In genomic region chr4:133584059-133584951, GRCm38 (mm10) we compare ENCODE assay signal across 8 mouse cellular contexts. TPM values are rescaled to one million over a fixed set of nuclear protein-coding genes. Genes with fewer than 3 reads are reported as not detected.
DNase-seq lines count a peak whose midpoint lies in the region; ATAC-seq and TF ChIP-seq lines count a peak whose summit lies in the region.

TSS of gene Gpn2 (plus strand) at chr4:133584362.

- peak within 1 kb of the TSS; percentile 73 for H3K4me3 ChIP-seq in cortical plate, adult 2 months (ENCODE audit: insufficient read depth, low read length)

- no peaks in the 10 kb centered on the region for H3K4me1 ChIP-seq in cortical plate, adult 2 months (ENCODE audit: control insufficient read depth, insufficient read depth, low read length)

- no peak for TF ChIP-seq CTCF in cortical plate, adult 2 months (IDR thresholded peaks at IDR 0.05; ENCODE audit: extremely low read depth, insufficient read depth, low read length)

- peak; percentile 85 for DNase-seq in adipocyte (ENCODE audit: low spot score)
- DNase-seq in gastrocnemius, adult 8-10 months (ENCODE audit: low spot score in 2 of 2): peak; percentile 49 to 56
- DNase-seq in induced T-regulatory cell, adult 2 months (ENCODE audit: low read depth): peak; percentile 96
- DNase-seq in left cerebral cortex, adult 8-10 months (ENCODE audit: low spot score in 2 of 2): peak; percentile 58 to 77
- DNase-seq in right cerebral cortex, adult 2 months (ENCODE audit: low spot score in 2 of 2): peak; percentile 86 to 87
- peak; percentile 71 for DNase-seq in urinary bladder, postnatal 25 days (ENCODE audit: low spot score)

- H3K27ac ChIP-seq in cortical plate, adult 2 months (ENCODE audit: insufficient read depth, low read length): peak within 1 kb of the TSS; percentile 51

- peak; percentile 96 for ATAC-seq in megakaryocyte, adult 5-6 weeks (ENCODE audit: poor library complexity, severe bottlenecking)

- TF ChIP-seq POLR2A in cortical plate, adult 2 months (IDR thresholded peaks at IDR 0.05; ENCODE audit: extremely low read depth, insufficient read depth, low read length): peak; percentile 91

RNA-seq across cellular contexts. Expression of gene Gpn2, which starts in this region (rescaled TPM):
- polyA plus RNA-seq in cortical plate, adult 2 months (2012; rRNA removed): 19.4 and 22.2 TPM in 2 replicates
- total RNA-seq in gastrocnemius, adult 8-10 months (2022): 1 to 10 TPM; 4.8 to 6.8 (median 5.7) TPM
- 10 to 100 TPM; 10.4 to 12.4 (median 11.3) TPM for total RNA-seq in left cerebral cortex, adult 8-10 months (2022)
- 14.0 and 15.1 TPM in 2 replicates for total RNA-seq in megakaryocyte, adult 5-6 weeks (2015)
- 12.8 and 15.5 TPM in 2 replicates for total RNA-seq in megakaryocyte, adult 5-6 weeks (2017)

Comparison
In these comparisons a context has a peak if more than half of its experiments do, and no peak if none do; other contexts are left out.
1. Peak in every context shown above with its lines: DNase-seq, ATAC-seq, H3K4me3 ChIP-seq and H3K27ac ChIP-seq.